Mouse (Mus musculus): ENCODE measurements around the gene Rnf123. TPM values are rescaled to one million over a fixed set of nuclear protein-coding genes. Genes with fewer than 3 reads are reported as not detected.
A peak's percentile ranks its signal among the peaks of the same experiment; 100 is the strongest.

Rnf123 gene
- 10 to 100 TPM; 92.5 to 93.8 TPM for total RNA-seq (2021)

GRCm38 (mm10) chr9:108082988-108083431, at the start of gene Rnf123:
Gene Rnf123, minus strand, starts transcription at chr9:108083346.
- intact Hi-C loops (cut with DNase I): no loop called here
- no peak for DNase-seq

GRCm38 (mm10) chr9:108132373-108132772, 49.2 kb upstream of the Rnf123 start:
- intact Hi-C loops (cut with DNase I): no loop called here

DNA sequence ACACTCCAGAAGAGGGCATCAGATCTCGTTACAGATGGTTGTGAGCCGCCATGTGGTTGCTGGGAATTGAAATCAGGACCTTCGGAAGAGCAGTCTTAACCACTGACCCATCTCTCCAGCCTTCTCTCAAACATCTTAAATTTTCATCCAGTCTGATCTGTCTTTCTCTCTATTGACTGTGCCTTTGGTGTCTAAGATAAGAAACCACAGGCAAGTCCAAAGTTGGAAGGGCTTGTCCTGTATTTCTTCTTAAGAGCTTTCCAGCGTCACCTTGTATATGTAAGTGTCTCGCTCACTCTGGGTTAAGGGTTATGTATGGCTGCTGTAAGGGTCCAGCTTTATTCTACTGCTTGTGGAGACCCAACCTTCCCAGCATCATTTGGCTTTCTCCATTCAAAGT, 48.4 kb upstream of the Rnf123 start:
- DNase-seq: no peak
- intact Hi-C loops (cut with DNase I): no loop called here

More at GRCm38 (mm10) chr9:108132373-108132772, 49.2 kb upstream of the Rnf123 start:
- no peak for DNase-seq

DNA sequence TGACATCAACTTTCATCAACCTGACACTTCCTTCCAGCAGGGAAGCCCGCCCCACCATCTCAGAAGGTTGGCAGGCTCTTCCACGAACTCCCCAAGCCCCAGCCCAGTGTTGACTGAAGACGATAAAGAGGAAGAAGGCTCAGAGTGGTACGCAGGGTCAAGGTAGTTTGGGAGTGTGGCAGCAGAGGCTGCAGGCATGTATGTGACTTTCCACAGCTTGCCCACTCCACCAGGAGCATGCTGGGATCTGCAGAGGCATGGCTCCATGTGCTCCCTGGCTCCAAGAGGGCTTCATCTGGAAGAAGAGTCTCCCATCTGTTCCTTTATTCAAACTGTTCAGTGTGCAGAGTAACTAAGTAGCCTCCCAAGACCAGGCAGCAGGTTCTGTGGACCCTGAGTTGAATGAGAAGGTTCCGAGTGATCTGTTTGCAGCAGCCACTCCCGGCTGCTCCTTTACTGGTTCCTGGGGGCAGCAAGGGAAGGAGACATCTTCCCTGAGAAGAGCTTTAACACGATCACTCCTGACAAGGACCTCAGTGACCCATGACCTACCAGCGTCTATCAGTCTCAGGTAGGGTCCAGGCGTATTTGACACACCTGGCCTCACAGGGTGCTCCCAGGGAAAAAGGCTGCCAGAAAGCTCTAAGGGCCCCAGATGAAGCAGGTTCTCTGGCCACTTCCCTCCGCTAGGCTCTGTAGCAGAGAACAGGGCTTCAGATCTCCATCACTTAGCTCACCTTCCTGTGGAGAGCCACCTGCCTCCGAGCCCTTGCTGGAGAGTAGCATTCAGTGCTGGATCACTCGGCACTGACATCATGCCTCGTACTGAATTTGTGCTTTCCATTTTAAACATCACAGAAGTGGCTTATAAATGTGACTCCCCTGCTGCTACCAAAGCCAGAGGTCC, 46.1 kb upstream of the Rnf123 start:
- DNase-seq: no peak
- intact Hi-C loops (cut with DNase I): no loop called here

GRCm38 (mm10) chr9:108128248-108128647, 45.1 kb upstream of the Rnf123 start:
- DNase-seq: no peak
- intact Hi-C loops (cut with DNase I): no loop called here

- no peak for DNase-seq
- intact Hi-C loops (cut with DNase I): no loop called here
Measured at GRCm38 (mm10) chr9:108126436-108127180, 43.5 kb upstream of the Rnf123 start.

DNA sequence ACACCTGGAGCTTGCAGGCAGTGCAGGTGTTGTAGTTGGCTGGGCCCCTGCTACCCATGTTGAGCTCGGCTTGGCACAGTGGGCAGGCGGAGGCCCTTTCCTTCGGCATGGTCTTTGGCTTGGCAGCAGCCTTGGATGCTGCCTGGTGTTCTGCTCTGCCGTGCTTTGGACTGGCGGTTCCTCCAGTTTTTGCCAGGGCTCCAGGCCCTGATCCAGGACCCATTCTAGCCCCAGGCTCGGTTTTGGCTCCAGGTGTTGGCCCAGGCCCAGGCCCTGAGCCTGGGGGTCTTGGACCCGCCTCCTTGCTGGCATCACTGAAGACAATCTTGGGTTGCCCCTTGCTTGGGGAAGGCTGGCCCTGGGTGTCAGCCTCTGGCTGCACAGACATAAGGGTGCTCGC, 42.6 kb upstream of the Rnf123 start:
- DNase-seq: peak; percentile 68
- intact Hi-C loops (cut with DNase I): no loop called here

DNA sequence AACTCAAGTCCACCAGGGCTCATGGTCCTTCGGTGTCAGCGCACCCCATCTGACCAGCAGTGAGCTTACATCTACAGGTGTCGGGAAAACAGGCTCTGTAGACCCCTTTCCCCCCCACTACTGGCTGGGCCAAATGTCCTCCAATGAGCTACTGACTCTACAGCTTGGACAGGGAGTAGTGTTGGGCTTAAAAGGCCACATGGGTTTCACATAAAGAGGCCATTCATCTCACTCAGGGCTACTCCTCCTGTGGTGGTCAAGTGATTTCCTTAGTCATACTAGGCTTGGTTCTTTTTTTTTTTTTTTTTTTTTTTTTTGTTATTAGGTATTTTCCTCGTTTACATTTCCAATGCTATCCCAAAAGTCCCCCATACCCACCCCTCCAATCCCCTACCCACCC, 40.8 kb upstream of the Rnf123 start:
- no peak for DNase-seq
- intact Hi-C loops (cut with DNase I): no loop called here

DNA sequence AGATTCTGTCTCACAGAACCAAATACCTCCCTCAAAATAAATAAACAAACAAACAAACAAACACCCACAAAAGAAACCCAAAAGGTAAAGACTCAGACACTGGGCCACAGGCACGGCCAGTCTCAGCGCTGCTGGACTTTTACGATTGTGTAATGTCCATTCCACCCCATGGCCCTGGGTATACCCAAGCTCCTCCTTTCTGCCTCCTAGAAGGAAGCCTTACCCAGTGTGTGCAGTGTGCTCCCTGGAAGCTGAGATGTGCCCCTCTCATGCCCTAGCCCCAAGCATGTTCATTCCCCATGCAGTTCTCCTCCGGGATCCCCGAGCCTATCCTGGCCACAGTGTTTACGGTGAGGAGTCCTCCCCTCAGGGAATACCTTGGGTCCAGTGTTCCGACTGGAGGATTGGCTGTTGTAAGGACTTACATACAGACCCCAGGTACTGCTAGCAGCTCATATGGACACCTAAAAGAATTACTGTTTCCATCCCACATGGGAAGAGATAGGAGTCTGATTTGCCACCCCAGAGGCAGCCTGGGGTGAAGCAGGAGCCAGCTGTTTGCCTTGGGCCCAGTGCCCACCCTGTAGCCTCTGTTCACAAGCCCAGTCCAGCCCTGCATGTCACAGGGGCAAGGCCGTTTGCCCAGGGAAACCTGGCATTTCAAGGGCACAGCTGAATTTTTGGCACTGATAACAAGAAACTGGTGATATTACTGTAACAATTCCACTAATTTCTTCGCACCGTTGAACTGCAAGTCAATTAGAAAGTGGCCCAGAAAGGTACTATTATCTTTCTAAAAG, 38.2 kb upstream of the Rnf123 start:
- DNase-seq: no peak

DNA sequence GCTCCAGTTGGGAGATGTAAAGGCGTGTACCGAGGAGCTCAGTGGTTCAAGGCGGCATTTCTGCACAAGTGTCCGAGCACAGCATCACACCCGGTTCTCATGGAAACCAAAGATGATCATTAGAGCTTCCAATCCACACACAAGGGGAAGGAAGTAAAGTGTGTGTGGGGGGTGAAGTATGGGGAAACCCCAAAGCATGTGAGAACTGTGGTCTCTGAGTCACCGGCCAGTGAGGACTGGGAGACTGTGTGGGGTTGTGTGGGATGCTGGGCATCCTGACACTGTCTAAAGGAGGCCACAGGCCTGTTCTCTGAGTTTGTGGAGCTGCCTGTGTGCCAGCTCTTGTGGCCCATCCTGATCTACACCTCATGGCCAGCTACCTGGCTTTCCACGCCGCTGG, 37.5 kb upstream of the Rnf123 start:
- intact Hi-C loops (cut with DNase I): no loop called here
- no peak for DNase-seq

More for the DNA sequence above, 38.2 kb upstream of the Rnf123 start:
- intact Hi-C loops (cut with DNase I): no loop called here

- no peak for DNase-seq
- intact Hi-C loops (cut with DNase I): no loop called here
Measured at GRCm38 (mm10) chr9:108119891-108120411, 36.8 kb upstream of the Rnf123 start.

DNA sequence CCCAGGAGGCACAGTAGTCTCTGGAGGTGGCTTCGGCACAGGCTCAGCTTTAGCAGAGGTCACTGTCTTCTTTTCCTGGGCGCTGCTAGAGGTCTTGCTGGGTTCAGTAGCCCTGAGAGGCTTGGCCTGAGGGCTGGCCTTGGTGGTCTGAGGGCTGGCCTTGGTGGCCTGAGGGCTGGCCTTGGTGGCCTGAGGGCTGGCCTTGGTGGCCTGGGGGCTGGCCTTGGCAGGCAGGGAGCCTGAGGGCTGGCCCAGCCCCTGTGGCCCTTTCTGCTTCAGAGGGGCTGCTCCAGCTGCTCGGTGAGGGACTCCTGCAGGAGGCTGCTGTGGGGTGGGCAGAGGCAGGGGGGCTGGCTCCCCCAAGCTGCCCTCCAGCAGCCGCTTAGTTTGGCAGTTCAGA, 34.0 kb upstream of the Rnf123 start:
- intact Hi-C loops (cut with DNase I): no loop called here
- no peak for DNase-seq

- DNase-seq: no peak
- intact Hi-C loops (cut with DNase I): no loop called here
Measured at GRCm38 (mm10) chr9:108115290-108116077, 32.3 kb upstream of the Rnf123 start.

- no peak for DNase-seq
- intact Hi-C loops (cut with DNase I): no loop called here
Measured at GRCm38 (mm10) chr9:108112719-108113340, 29.7 kb upstream of the Rnf123 start.

- intact Hi-C loops (cut with DNase I): no loop called here
- DNase-seq: no peak
Measured at GRCm38 (mm10) chr9:108111593-108112121, 28.5 kb upstream of the Rnf123 start.

DNA sequence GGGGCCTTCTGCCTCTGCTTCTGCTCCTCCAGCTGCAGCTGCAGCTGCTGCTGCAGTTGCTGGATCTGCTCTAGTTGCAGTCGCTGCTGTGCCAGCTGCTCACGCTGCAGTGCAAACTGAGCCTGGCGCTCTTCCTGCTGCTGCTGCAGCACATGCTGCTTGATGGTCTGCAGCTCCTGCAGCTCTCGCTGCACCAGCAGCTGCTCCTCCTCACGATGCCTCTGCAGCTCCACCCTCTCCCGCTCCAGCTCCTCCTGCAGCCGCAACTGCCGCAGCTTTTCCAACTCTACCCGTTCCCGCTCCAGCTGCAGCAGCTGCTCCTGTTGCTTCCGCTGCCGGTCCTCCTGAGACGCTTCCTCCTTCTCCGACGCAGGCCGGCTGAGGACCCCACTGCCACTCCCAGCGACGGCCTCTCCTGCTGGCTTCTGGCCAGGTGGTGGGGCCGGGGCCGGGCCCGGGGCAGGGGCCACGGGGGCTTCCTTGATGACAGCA, 28.0 kb upstream of the Rnf123 start:
- DNase-seq: no peak
- intact Hi-C loops (cut with DNase I): no loop called here

DNA sequence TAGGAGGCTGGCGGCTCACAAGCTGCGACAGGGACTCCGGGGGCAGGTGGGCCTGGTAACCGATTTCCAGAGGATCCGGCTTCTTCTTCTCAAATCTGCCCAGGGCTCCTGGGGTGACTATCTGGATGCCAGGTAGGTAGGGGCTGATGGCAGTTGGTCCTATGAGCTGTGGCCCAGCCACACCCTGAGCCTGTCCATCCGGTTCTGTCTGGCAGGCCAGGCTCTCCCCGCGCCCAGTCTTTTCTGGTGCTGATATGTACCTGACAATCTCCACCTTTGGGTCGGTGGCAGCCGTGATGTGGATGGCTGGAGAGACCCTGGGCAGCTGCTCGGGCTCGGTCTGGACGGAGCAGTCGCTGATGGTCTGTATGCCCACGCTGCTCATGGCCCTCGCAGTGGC, 27.0 kb upstream of the Rnf123 start:
- DNase-seq: no peak
- intact Hi-C loops (cut with DNase I): no loop called here

DNA sequence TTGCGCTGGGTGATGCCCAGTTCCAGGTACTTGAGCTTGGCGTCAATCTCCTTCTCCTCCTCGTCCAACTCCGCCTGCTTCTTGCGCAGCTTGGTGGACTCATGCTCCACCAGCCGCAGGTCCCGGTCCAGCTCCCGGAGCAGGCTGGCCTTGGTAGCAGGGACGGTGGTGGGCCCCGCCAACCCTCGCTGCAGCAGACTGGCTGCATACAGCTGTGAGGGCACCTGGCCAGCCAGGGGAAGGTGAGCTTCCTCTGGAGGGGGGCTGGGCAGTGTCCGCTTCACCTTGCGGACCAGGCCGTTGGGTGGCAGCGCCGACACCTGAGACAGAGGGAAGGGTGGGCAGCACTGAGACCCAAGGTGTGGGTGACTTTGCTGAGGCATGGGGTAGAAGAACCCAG, 24.7 kb upstream of the Rnf123 start:
- intact Hi-C loops (cut with DNase I): no loop called here
- no peak for DNase-seq

DNA sequence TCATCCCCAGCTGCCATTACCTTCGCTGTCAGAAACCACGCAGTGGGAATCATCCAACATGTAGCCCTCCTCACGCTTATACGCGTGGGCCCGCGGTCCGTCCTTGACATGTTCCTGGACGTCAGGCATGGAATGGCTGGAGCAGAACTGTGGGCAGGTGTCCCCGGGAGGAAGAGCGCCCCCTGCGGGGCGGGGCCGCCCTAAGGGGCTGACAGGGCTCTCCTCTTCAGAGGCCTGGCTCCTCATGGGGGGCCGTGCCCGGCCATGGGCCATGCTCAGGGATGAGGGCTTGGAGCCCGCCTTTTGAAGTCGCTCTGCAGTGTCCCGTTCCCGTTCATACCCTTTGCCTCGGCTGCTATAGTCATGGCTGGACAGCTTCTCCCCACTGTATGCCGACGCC, 22.9 kb upstream of the Rnf123 start:
- intact Hi-C loops (cut with DNase I): no loop called here
- DNase-seq: no peak
